Mouse (Mus musculus) stomach, postnatal 0 days (tissue): ENCODE measurements around the gene Atxn2.

Source experiments
- CTCF ChIP-seq: IDR thresholded peaks from 2 replicates; pipeline ENCODE4 v1.5.1; 2016; ENCODE audit warnings: antibody characterized with exemption, low read depth, mild to moderate bottlenecking, moderate library complexity
- EP300 ChIP-seq: optimal IDR thresholded peaks from 2 replicates; pipeline ENCODE3; 2016; ENCODE audit warnings: antibody characterized with exemption

DNA sequence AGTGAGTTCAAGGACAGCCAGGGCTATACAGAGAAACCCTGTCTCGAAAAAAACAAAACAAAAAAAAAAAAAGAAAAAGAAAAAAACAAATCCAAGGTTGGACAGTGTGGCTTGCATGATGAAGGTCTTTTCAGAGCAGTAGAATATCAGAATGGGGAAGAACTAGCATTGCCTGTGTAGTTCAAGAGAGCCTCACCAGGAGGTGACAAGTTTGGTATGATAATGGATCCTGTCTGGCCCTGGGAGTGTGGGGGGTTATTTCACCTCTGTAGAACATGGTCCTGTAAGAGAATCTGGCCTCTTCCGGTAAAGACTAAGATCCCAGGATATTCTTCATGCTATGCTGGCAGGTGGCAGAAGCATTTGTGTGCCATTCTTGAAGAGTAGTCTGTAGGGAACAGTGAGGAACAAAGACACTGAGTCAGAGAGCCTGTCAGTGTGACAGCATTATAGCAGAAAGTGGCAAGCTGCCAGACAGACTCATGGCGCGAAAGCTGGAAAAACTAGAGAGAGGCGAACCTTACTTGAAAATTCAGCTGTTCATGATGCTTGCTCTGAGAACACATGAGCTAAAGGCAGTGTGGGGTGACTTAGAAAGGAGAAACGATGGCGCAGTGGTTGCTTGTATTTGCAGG lies 67.5 kb downstream of the Atxn2 start:
- TF ChIP-seq CTCF (no peak), EP300 (no peak)
